Mouse (Mus musculus) megakaryocyte, embryonic 14.5 days (primary cell): ENCODE data around the gene Hps4.

ENCODE experiments used
- FLI1 ChIP-seq: IDR thresholded peaks from 2 replicates; pipeline ENCODE4 v1.6.1; 2012; ENCODE audit warnings: low read length, inconsistent platforms, mixed read lengths
- GATA1 ChIP-seq: IDR thresholded peaks from 3 replicates; pipeline ENCODE4 v1.6.1; 2012; ENCODE audit warnings: mixed read lengths, low read length, inconsistent platforms, borderline replicate concordance

DNA sequence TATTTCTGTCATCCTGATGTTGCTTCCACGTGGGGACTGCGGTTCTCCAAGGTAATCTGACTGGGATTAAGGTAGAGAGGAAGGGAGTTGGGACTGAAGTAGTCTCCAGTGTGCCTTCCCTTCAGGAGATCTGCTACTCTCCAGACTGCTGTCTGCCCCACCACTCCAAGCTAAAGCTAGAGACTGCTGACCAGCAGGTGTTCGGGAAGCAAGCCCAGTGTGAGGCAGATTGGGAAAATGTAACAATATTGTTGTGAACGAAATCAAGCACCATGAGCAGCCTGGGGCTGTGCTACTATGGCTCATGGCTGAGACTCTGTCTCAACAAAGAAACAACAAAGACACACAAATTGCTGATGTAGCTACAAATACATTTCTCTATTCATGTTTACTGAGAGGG is 75.1 kb downstream of the Hps4 start:
- TF ChIP-seq GATA1 (no peak), FLI1 (no peak)
